Mouse (Mus musculus) cerebellum, postnatal 10 days (tissue): ENCODE measurements around the gene Pacsin3.

Experiments
- DNase-seq, 2 experiments: peaks; one replicate each; pipeline ENCODE4 v3.0.0; 2021; ENCODE audit warnings: mixed read lengths in 2 of 2

Gene Pacsin3

GRCm38 (mm10) chr2:91263692-91264660, 8.2 kb downstream of the Pacsin3 start:
- no peak for DNase-seq

GRCm38 (mm10) chr2:91264711-91265681, 9.2 kb downstream of the Pacsin3 start, which contains the start of gene Arfgap2:
TSS of gene Arfgap2 (plus strand) at chr2:91264974.
- DNase-seq: peak; percentile 97 to 99

GRCm38 (mm10) chr2:91268042-91268441, 12.3 kb downstream of the Pacsin3 start:
- DNase-seq: no peak

GRCm38 (mm10) chr2:91268706-91269105, 13.0 kb downstream of the Pacsin3 start:
- no peak for DNase-seq

- peak; percentile 53 to 69 for DNase-seq
Measured at GRCm38 (mm10) chr2:91269687-91270133, 14.0 kb downstream of the Pacsin3 start.

- peak; percentile 86 to 88 for DNase-seq
Measured at GRCm38 (mm10) chr2:91278749-91279371, 23.1 kb downstream of the Pacsin3 start.

- DNase-seq: no peak
Measured at GRCm38 (mm10) chr2:91279372-91279755, 23.6 kb downstream of the Pacsin3 start.

- no peak for DNase-seq
Measured at GRCm38 (mm10) chr2:91281366-91281765, 25.6 kb downstream of the Pacsin3 start.

GRCm38 (mm10) chr2:91283972-91284371, 28.2 kb downstream of the Pacsin3 start:
- DNase-seq: peak in 1 of 2 experiments; percentile 27

- peak; percentile 89 to 93 for DNase-seq
Measured at GRCm38 (mm10) chr2:91284375-91285199, 28.8 kb downstream of the Pacsin3 start.

- peak; percentile 93 to 95 for DNase-seq
Measured at GRCm38 (mm10) chr2:91285885-91286505, 30.2 kb downstream of the Pacsin3 start.

GRCm38 (mm10) chr2:91287563-91287962, 31.8 kb downstream of the Pacsin3 start:
- no peak for DNase-seq

GRCm38 (mm10) chr2:91291197-91292007, 35.6 kb downstream of the Pacsin3 start:
- DNase-seq: peak; percentile 76 to 80

GRCm38 (mm10) chr2:91294226-91294625, 38.5 kb downstream of the Pacsin3 start:
- DNase-seq: no peak

- DNase-seq: no peak
Measured at GRCm38 (mm10) chr2:91295895-91296294, 40.1 kb downstream of the Pacsin3 start.

- DNase-seq: no peak
Measured at GRCm38 (mm10) chr2:91299156-91299555, 43.4 kb downstream of the Pacsin3 start.

GRCm38 (mm10) chr2:91300784-91301183, 45.0 kb downstream of the Pacsin3 start:
- no peak for DNase-seq

- no peak for DNase-seq
Measured at GRCm38 (mm10) chr2:91301836-91302235, 46.1 kb downstream of the Pacsin3 start.

GRCm38 (mm10) chr2:91302845-91303244, 47.1 kb downstream of the Pacsin3 start:
- no peak for DNase-seq

- no peak for DNase-seq
Measured at GRCm38 (mm10) chr2:91305926-91306325, 50.2 kb downstream of the Pacsin3 start.
